Mouse (Mus musculus) spleen, postnatal 10 days (tissue): ENCODE results near the gene Enpp5.

Experiments used
- DNase-seq, 2 experiments: peaks; one replicate each; pipeline ENCODE4 v3.0.0; 2021 to 2022; ENCODE audit warnings: low spot score in 2 of 2

Enpp5 gene

GRCm38 (mm10) chr17:44091512-44091911, 12.9 kb downstream of the Enpp5 start:
- no peak for DNase-seq

GRCm38 (mm10) chr17:44100486-44100885, 21.9 kb downstream of the Enpp5 start:
- no peak for DNase-seq

GRCm38 (mm10) chr17:44100906-44101305, 22.3 kb downstream of the Enpp5 start:
- no peak for DNase-seq

GRCm38 (mm10) chr17:44101961-44102360, 23.3 kb downstream of the Enpp5 start:
- no peak for DNase-seq

GRCm38 (mm10) chr17:44105287-44106138, 26.9 kb downstream of the Enpp5 start, which contains the start of gene Enpp4:
Gene Enpp4 (minus strand): TSS chr17:44105809.
- DNase-seq = peak; percentile 77 to 86

- no peak for DNase-seq
Measured at GRCm38 (mm10) chr17:44108331-44108730, 29.7 kb downstream of the Enpp5 start.

GRCm38 (mm10) chr17:44116584-44116983, 38.0 kb downstream of the Enpp5 start:
- no peak for DNase-seq

- DNase-seq = no peak
Measured at GRCm38 (mm10) chr17:44117721-44118120, 39.1 kb downstream of the Enpp5 start.

GRCm38 (mm10) chr17:44118231-44118630, 39.6 kb downstream of the Enpp5 start:
- no peak for DNase-seq

GRCm38 (mm10) chr17:44121366-44122100, 42.9 kb downstream of the Enpp5 start:
- no peak for DNase-seq

GRCm38 (mm10) chr17:44129092-44129750, 50.6 kb downstream of the Enpp5 start:
- DNase-seq = no peak

- DNase-seq = peak; percentile 43 to 82
Measured at GRCm38 (mm10) chr17:44130429-44130828, 51.8 kb downstream of the Enpp5 start.

- DNase-seq = no peak
Measured at GRCm38 (mm10) chr17:44134106-44134505, 55.5 kb downstream of the Enpp5 start.

- DNase-seq = no peak
Measured at GRCm38 (mm10) chr17:44134545-44134944, 55.9 kb downstream of the Enpp5 start.

- no peak for DNase-seq
Measured at GRCm38 (mm10) chr17:44136018-44136417, 57.4 kb downstream of the Enpp5 start.
